Mouse (Mus musculus) Patski (cell line): ENCODE measurements at regions not wholly inside any gene's neighbourhood (a gene's known extent, or its start where the extent isn't known, plus 50 kb on each side); places are given as distances from the start of the nearest gene placed in this dataset.

Source experiments
- ATAC-seq: fragments of 100-300 bp; one replicate; pipeline ENCODE4 v1.8.0; 2021
- CTCF ChIA-PET: fragments of 350-600 bp; sonication (Branson Sonifier 250); formaldehyde crosslinking; loops from one replicate; lab custom pipeline; 2022; ENCODE audit warnings: inconsistent platforms; lab: Charles Lee
- POLR2A ChIA-PET: fragments of 350-600 bp; sonication (Branson Sonifier 250); formaldehyde crosslinking; loops from one replicate; lab custom pipeline; 2022; ENCODE audit warnings: antibody characterized with exemption, inconsistent platforms; lab: Charles Lee
- DNase-seq: peaks from one replicate; pipeline ENCODE4 v3.0.0-alpha.2; 2011; ENCODE audit warnings: low read depth, low spot score
- H3K27me3 ChIP-seq: fragments of 371-371 bp; one replicate; pipeline ENCODE4 v1.5.1; 2021
- CTCF ChIP-seq: fragments of 100-300 bp; IDR thresholded peaks from one replicate; pipeline ENCODE4 v1.5.1; 2021
- in situ Hi-C: fragments of 300-500 bp; cut with MboI; formaldehyde crosslinking; loops from 3 replicates; pipeline ENCODE4 v1.11.1; 2018; ENCODE audit warnings: low pct_unique_long_range_greater_than_20kb, mixed read lengths

- DNase-seq = no peak
- no peak for ATAC-seq
- no peak for TF ChIP-seq CTCF
- CTCF ChIA-PET = no interaction called here
- in situ Hi-C loops = no loop called here
- no peaks in the 10 kb centered on the region for H3K27me3 ChIP-seq
- POLR2A ChIA-PET = no interaction called here
Measured at GRCm38 (mm10) chr4:80691774-80692485, 142.0 kb upstream of the Tyrp1 start.

GRCm38 (mm10) chr4:80712698-80713097, 121.2 kb upstream of the Tyrp1 start:
- CTCF ChIA-PET = no interaction called here
- POLR2A ChIA-PET = no interaction called here
- TF ChIP-seq CTCF = no peak
- ATAC-seq (no peak), DNase-seq (no peak)
- no peaks in the 10 kb centered on the region for H3K27me3 ChIP-seq
- in situ Hi-C loops = no loop called here

GRCm38 (mm10) chr4:80744975-80745734, 88.8 kb upstream of the Tyrp1 start:
- no peak for ATAC-seq
- peaks cover 3% of the 10 kb centered on the region for H3K27me3 ChIP-seq
- TF ChIP-seq CTCF = no peak
- ChIA-PET CTCF (no interaction called here), POLR2A (no interaction called here)
- no peak for DNase-seq
- in situ Hi-C loops = no loop called here

- DNase-seq (no peak), ATAC-seq (no peak)
- H3K27me3 ChIP-seq = peaks cover 12% of the 10 kb centered on the region
- no peak for TF ChIP-seq CTCF
- in situ Hi-C loops = loop anchor here (10.0 kb wide), 1 partner anchor 557 kb away; no protein-coding TSS in a partner anchor
- CTCF ChIA-PET = no interaction called here
- POLR2A ChIA-PET = no interaction called here
Measured at GRCm38 (mm10) chr4:80752259-80752658, 81.7 kb upstream of the Tyrp1 start.

GRCm38 (mm10) chr4:80756114-80756513, 77.8 kb upstream of the Tyrp1 start:
- TF ChIP-seq CTCF = no peak
- CTCF ChIA-PET = no interaction called here

GRCm38 (mm10) chr4:80764024-80764423, 69.9 kb upstream of the Tyrp1 start:
- CTCF ChIA-PET = no interaction called here
- ATAC-seq (no peak), DNase-seq (no peak)
- TF ChIP-seq CTCF = no peak
- in situ Hi-C loops = loop anchor here (10.0 kb wide), 1 partner anchor 229 kb away; no protein-coding TSS in a partner anchor
- peaks cover 2% of the 10 kb centered on the region for H3K27me3 ChIP-seq
- POLR2A ChIA-PET = no interaction called here

More at GRCm38 (mm10) chr4:80756114-80756513, 77.8 kb upstream of the Tyrp1 start:
- peaks cover 14% of the 10 kb centered on the region for H3K27me3 ChIP-seq
- POLR2A ChIA-PET = no interaction called here
- ATAC-seq (no peak), DNase-seq (no peak)
- in situ Hi-C loops = loop anchor here (10.0 kb wide), 1 partner anchor 561 kb away; no protein-coding TSS in a partner anchor

GRCm38 (mm10) chr4:80765781-80766180, 68.1 kb upstream of the Tyrp1 start:
- H3K27me3 ChIP-seq = no peaks in the 10 kb centered on the region
- DNase-seq (no peak), ATAC-seq (peak; percentile 71)
- ChIA-PET POLR2A (no interaction called here), CTCF (interaction anchor here (0.6 to 1.6 kb wide), 3 partner anchors 9 to 14 kb away, joined by 3 to 4 read pairs (median 3); no protein-coding TSS in a partner anchor)
- in situ Hi-C loops = loop anchor here (10.0 kb wide), 1 partner anchor 231 kb away; no protein-coding TSS in a partner anchor
- TF ChIP-seq CTCF = peak; percentile 63

GRCm38 (mm10) chr4:80767447-80767846, 66.5 kb upstream of the Tyrp1 start:
- CTCF ChIA-PET = interaction anchor here (1.6 kb wide), 1 partner anchor 13 kb away, joined by 3 read pairs; no protein-coding TSS in a partner anchor
- ATAC-seq (no peak), DNase-seq (no peak)
- H3K27me3 ChIP-seq = no peaks in the 10 kb centered on the region
- POLR2A ChIA-PET = no interaction called here
- in situ Hi-C loops = loop anchor here (10.0 kb wide), 1 partner anchor 233 kb away; no protein-coding TSS in a partner anchor
- no peak for TF ChIP-seq CTCF
